Mouse (Mus musculus) Patski (cell line): ENCODE results near the gene Rbbp8nl. TPM values are rescaled to one million over a fixed set of nuclear protein-coding genes. Genes with fewer than 3 reads are reported as not detected.

Experiments used
- ATAC-seq: fragments of 100-300 bp; one replicate; pipeline ENCODE4 v1.8.0; 2021
- CTCF ChIA-PET: fragments of 350-600 bp; sonication (Branson Sonifier 250); formaldehyde crosslinking; loops from one replicate; lab custom pipeline; 2022; ENCODE audit warnings: inconsistent platforms; lab: Charles Lee
- POLR2A ChIA-PET: fragments of 350-600 bp; sonication (Branson Sonifier 250); formaldehyde crosslinking; loops from one replicate; lab custom pipeline; 2022; ENCODE audit warnings: antibody characterized with exemption, inconsistent platforms; lab: Charles Lee
- DNase-seq: peaks from one replicate; pipeline ENCODE4 v3.0.0-alpha.2; 2011; ENCODE audit warnings: low read depth, low spot score
- H3K27me3 ChIP-seq: fragments of 371-371 bp; one replicate; pipeline ENCODE4 v1.5.1; 2021
- CTCF ChIP-seq: fragments of 100-300 bp; IDR thresholded peaks from one replicate; pipeline ENCODE4 v1.5.1; 2021
- in situ Hi-C: fragments of 300-500 bp; cut with MboI; formaldehyde crosslinking; loops from 3 replicates; pipeline ENCODE4 v1.11.1; 2018; ENCODE audit warnings: low pct_unique_long_range_greater_than_20kb, mixed read lengths
- polyA plus RNA-seq: library from polyadenylated mRNA; unstranded; gene quantifications from one replicate; pipeline ENCODE4 v1.2.3, GENCODE M21; 2021

Gene Rbbp8nl
- polyA plus RNA-seq, 1 experiment from 2014 or later: not detected

DNA sequence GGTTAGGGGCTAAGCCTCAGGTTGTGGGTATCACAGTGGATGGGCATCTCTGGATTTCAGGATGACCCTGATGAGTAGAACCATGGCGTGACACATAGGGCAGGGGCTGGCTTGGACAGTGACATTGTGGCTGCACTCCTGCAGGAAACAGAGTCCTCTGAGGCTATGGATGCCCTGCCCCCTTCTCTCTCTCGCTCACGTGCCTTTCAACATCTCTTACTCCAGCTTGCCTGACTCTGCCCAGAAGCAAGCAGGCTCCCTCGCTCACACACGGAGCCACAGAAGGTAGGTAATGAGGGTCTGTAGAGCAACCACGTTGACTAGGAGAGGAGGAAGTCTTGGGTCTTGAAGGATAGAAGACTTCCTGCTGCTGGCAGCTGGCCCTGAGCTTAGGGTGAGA, 824 bp upstream of the Rbbp8nl start:
- H3K27me3 ChIP-seq: peaks cover 32% of the 10 kb centered on the region
- DNase-seq: no peak
- no peak for TF ChIP-seq CTCF
- in situ Hi-C loops: no loop called here
- no peak for ATAC-seq
- ChIA-PET POLR2A (no interaction called here), CTCF (interaction anchor here (1.0 to 2.1 kb wide), 2 partner anchors 14 to 20 kb away, joined by 3 to 4 read pairs; no protein-coding TSS in a partner anchor)

GRCm38 (mm10) chr2:180288966-180289365, 713 bp downstream of the Rbbp8nl start:
- ATAC-seq (no peak), DNase-seq (no peak)
- POLR2A ChIA-PET: no interaction called here
- peaks cover 37% of the 10 kb centered on the region for H3K27me3 ChIP-seq
- TF ChIP-seq CTCF: no peak
- CTCF ChIA-PET: interaction anchor here (1.0 to 2.1 kb wide), 2 partner anchors 10 to 13 kb away, joined by 3 to 4 read pairs; no protein-coding TSS in a partner anchor
- in situ Hi-C loops: loop anchor here (5.0 kb wide), 1 partner anchor 33 kb away; no protein-coding TSS in a partner anchor

GRCm38 (mm10) chr2:180279321-180279720, 10.4 kb downstream of the Rbbp8nl start:
- TF ChIP-seq CTCF: no peak
- CTCF ChIA-PET: interaction anchor here (1.5 to 2.7 kb wide), 2 partner anchors 23 to 68 kb away, joined by 4 to 6 read pairs; no protein-coding TSS in a partner anchor
- DNase-seq: no peak
- in situ Hi-C loops: no loop called here
- peaks cover 58% of the 10 kb centered on the region for H3K27me3 ChIP-seq
- POLR2A ChIA-PET: no interaction called here
- no peak for ATAC-seq

DNA sequence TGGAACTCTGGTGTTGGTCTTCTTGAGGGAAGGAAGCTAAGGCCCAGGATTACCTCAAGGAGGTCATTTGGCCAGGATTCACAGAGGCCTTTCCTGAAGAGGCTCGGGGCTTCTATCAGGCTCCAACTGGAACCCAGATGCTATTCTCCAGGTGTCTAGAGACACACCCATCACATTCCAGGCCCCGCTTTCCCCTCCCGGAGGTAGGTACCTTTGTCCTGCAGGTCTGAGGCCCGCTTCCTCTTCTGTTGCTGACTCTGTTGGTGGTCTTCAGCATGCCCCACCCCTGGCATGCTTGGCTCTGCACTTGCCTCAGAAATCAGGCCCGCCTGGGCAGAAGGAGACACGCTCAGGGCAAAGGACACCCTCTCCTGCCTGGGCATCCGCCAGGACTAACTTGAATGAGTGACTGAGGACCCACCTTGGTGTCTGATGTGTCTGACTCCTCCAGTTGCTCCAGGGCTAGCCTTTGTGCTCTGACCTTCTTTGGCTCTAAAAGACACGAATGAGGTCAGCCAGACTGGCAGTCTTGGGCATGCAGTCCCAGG, 11.8 kb downstream of the Rbbp8nl start:
- ChIA-PET CTCF (interaction anchor here (0.8 to 4.4 kb wide), 2 partner anchors 63 to 70 kb away, joined by 3 to 38 read pairs; no protein-coding TSS in a partner anchor), POLR2A (no interaction called here)
- in situ Hi-C loops: no loop called here
- peaks cover 49% of the 10 kb centered on the region for H3K27me3 ChIP-seq
- no peak for ATAC-seq
- no peak for TF ChIP-seq CTCF
- no peak for DNase-seq

DNA sequence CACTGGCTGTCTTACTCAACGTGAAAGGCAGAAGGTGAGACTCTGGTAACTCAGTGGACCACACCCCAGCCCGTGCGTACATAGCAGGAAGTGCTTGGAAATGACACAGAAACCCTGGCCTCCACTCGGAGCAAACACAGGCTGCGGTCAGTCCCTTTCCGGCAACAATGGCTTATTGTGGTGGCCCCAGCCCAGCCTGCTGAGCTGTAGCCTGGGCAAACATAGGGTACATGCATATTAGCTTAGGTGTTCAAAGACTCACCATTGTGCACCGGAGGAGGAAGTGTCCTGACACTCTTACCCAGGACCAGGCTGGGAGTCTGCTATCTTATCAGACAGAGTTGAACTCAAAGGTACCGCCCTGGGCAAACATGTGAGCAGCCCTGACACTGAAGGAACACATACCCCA, 12.8 kb downstream of the Rbbp8nl start:
- ChIA-PET POLR2A (no interaction called here), CTCF (interaction anchor here (0.8 to 4.4 kb wide), 3 partner anchors 13 to 71 kb away, joined by 3 to 38 read pairs (median 4); partner anchors contain the start of gene Rbbp8nl)
- peaks cover 40% of the 10 kb centered on the region for H3K27me3 ChIP-seq
- no peak for TF ChIP-seq CTCF
- in situ Hi-C loops: no loop called here
- ATAC-seq (no peak), DNase-seq (no peak)

DNA sequence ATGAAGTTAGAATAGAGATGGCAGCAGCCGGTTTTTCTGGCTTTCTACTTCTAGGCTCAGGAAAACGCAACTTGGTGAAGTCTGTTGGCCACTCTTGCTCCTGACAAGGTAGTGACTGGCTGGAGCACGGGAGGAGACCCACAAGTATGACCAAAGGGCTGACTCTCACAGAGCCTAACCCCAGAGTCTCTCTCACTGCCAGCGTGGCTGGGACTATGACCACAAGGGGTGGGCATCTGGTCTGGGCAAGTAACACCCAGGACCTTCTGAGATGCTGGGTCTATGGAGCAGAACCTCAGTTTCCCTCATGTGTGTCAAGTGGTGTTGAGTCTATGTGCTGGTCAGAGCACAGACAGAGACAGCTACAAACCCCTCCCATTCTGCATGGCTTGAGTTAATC, 13.3 kb downstream of the Rbbp8nl start:
- ATAC-seq: no peak
- POLR2A ChIA-PET: interaction anchor here (1.4 kb wide), 1 partner anchor 71 kb away, joined by 4 read pairs; no protein-coding TSS in a partner anchor
- TF ChIP-seq CTCF: no peak
- CTCF ChIA-PET: interaction anchor here (0.7 to 4.4 kb wide), 17 partner anchors 9 to 304 kb away, joined by 3 to 38 read pairs (median 4); partner anchors contain the start of gene Rbbp8nl
- peaks cover 38% of the 10 kb centered on the region for H3K27me3 ChIP-seq
- no peak for DNase-seq
- in situ Hi-C loops: no loop called here

GRCm38 (mm10) chr2:180275836-180276235, 13.8 kb downstream of the Rbbp8nl start:
- ATAC-seq: no peak
- in situ Hi-C loops: no loop called here
- TF ChIP-seq CTCF: no peak
- CTCF ChIA-PET: interaction anchor here (0.7 to 4.4 kb wide), 25 partner anchors 9 to 304 kb away, joined by 3 to 38 read pairs (median 4); partner anchors contain the start of gene Rbbp8nl
- POLR2A ChIA-PET: interaction anchor here (0.7 to 1.4 kb wide), 2 partner anchors 10 to 71 kb away, joined by 3 to 4 read pairs; no protein-coding TSS in a partner anchor
- H3K27me3 ChIP-seq: peaks cover 38% of the 10 kb centered on the region
- DNase-seq: no peak

DNA sequence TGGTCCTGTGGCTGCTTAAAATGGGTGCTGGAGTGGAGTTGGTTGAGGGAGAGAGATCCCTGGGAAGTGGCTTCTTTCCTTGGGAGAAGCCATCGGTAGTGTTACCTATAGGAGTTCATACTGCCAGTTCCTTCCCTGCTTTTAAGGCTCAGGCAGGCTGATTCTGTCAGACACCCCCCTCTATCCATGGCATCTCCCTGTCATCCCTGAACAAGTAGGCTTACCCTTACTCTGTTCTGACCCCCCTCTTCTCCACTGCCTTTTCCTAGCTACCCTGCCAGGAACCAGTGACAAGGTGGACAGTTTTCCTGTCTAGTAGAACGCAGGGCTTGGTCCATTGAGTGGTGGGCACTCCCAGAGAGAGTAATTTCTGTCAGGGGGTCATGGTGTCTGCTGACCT, 15.2 kb downstream of the Rbbp8nl start:
- ChIA-PET POLR2A (no interaction called here), CTCF (interaction anchor here (1.1 to 4.4 kb wide), 8 partner anchors 18 to 306 kb away, joined by 3 to 38 read pairs (median 8); no protein-coding TSS in a partner anchor)
- DNase-seq: no peak
- no peak for TF ChIP-seq CTCF
- no peak for ATAC-seq
- in situ Hi-C loops: loop anchor here (5.0 kb wide), 3 partner anchors 73 to 303 kb away; no protein-coding TSS in a partner anchor
- peaks cover 30% of the 10 kb centered on the region for H3K27me3 ChIP-seq

- ATAC-seq (peak; percentile 96), DNase-seq (peak; percentile 60)
- TF ChIP-seq CTCF: no peak
- CTCF ChIA-PET: interaction anchor here (2.3 to 4.4 kb wide), 2 partner anchors 75 to 307 kb away, joined by 8 to 38 read pairs; no protein-coding TSS in a partner anchor
- POLR2A ChIA-PET: no interaction called here
- H3K27me3 ChIP-seq: peaks cover 22% of the 10 kb centered on the region
- in situ Hi-C loops: loop anchor here (5.0 kb wide), 3 partner anchors 74 to 304 kb away; no protein-coding TSS in a partner anchor
Observed at GRCm38 (mm10) chr2:180273394-180274244, 16.1 kb downstream of the Rbbp8nl start, which contains the start of gene Cables2. Gene Cables2 (minus strand): TSS chr2:180273496.

DNA sequence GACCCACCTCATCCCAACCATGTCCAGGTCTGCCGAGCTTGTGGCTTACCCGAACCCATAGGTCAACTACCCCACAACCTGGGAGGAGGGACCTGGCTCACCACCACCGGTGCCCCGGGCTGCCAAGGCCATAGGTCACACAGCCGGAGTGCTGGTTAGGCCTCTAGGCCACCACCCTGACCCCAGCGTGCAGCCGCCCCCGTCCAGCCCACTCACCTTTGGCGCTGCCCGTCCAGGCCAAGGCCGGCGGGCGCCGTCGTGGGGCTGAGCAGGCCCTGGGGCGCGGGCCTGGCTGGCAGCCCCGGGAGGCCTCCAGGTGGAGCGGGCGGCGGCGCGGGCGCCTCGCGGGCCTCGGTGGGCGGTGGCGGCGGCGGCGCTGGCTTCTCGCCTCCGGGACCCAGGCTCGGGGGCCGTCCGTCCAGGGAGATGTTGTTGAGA, 16.8 kb downstream of the Rbbp8nl start:
- H3K27me3 ChIP-seq: peaks cover 14% of the 10 kb centered on the region
- CTCF ChIA-PET: interaction anchor here (1.0 to 1.9 kb wide), 2 partner anchors 11 to 14 kb away, joined by 4 to 10 read pairs; no protein-coding TSS in a partner anchor
- ATAC-seq: peak; percentile 15
- no peak for DNase-seq
- in situ Hi-C loops: loop anchor here (5.0 kb wide), 3 partner anchors 74 to 304 kb away; no protein-coding TSS in a partner anchor
- POLR2A ChIA-PET: no interaction called here
- TF ChIP-seq CTCF: no peak
